Mouse (Mus musculus) heart, postnatal 0 days (tissue): ENCODE results near the gene AU040320.
A peak's percentile ranks its signal among the peaks of the same experiment; 100 is the strongest.

ENCODE experiments used
- CTCF ChIP-seq: IDR thresholded peaks from 2 replicates; pipeline ENCODE4 v1.5.1; 2016; ENCODE audit warnings: antibody characterized with exemption, control low read depth, low read depth
- EP300 ChIP-seq: IDR thresholded peaks from 2 replicates; pipeline ENCODE4 v1.6.1; 2016; ENCODE audit warnings: antibody characterized with exemption, low read depth

GRCm38 (mm10) chr4:126885953-126886352 lies 132.6 kb downstream of the AU040320 start:
- TF ChIP-seq CTCF (0 out of 2 replicates have a peak, but pooled peaks have one; percentile 16), EP300 (no peak)
